Mouse (Mus musculus): ENCODE results near the gene Coro2a. TPM values are rescaled to one million over a fixed set of nuclear protein-coding genes. Genes with fewer than 3 reads are reported as not detected.

Coro2a gene
- total RNA-seq, 2 experiments from 2014 or later, result 35.6 to 37.6 TPM

Other genes with a start within 250 kb of the Coro2a start
- 1 to 10 TPM; 4.9 to 5.5 TPM for gene Trmo, start 212.8 kb downstream of the Coro2a start, total RNA-seq (2021)
- gene Hemgn, start 188.7 kb downstream of the Coro2a start, total RNA-seq (2021), result not detected
- gene Anp32b, start 151.3 kb downstream of the Coro2a start, total RNA-seq (2021), result 10 to 100 TPM; 53.5 to 59.3 TPM
- gene Nans, start 113.0 kb downstream of the Coro2a start, total RNA-seq (2021), result 10 to 100 TPM; 34.0 to 39.6 TPM
- gene Trim14, start 66.1 kb downstream of the Coro2a start, total RNA-seq (2021), result under 1 TPM; 0.62 to 0.69 TPM
- 1 to 10 TPM; 2.5 to 2.9 TPM for gene Tbc1d2, start 48.0 kb upstream of the Coro2a start, total RNA-seq (2021)

Data from layer of hippocampus, postnatal 10 days (tissue).